Mouse (Mus musculus): ENCODE measurements around the gene Tmem53. TPM values are rescaled to one million over a fixed set of nuclear protein-coding genes. Genes with fewer than 3 reads are reported as not detected.

Tmem53 gene
- polyA plus RNA-seq (2014; fragmentation: Illumina TruSeq; extraction: RNeasy Lipid Tissue Mini Kit (QIAGEN cat#74804); ENCODE audit: insufficient read depth, low read depth, low replicate concordance): 8.9 TPM

GRCm38 (mm10) chr4:117251801-117252316 lies at the start of gene Tmem53, which contains the start of gene Armh1:
Gene Tmem53, plus strand, starts transcription at chr4:117251951.
Gene Armh1, minus strand, starts transcription at chr4:117252125.

Other genes starting within 250 kb of the Tmem53 start
- 11.9 TPM for gene Eif2b3, start 232.5 kb upstream of the Tmem53 start, polyA plus RNA-seq (2014; fragmentation: Illumina TruSeq; extraction: RNeasy Lipid Tissue Mini Kit (QIAGEN cat#74804); ENCODE audit: insufficient read depth, low read depth, low replicate concordance)
- 0.66 TPM for gene Ptch2, start 155.9 kb upstream of the Tmem53 start, polyA plus RNA-seq (2014; fragmentation: Illumina TruSeq; extraction: RNeasy Lipid Tissue Mini Kit (QIAGEN cat#74804); ENCODE audit: insufficient read depth, low read depth, low replicate concordance)
- gene Btbd19, start 126.2 kb upstream of the Tmem53 start, polyA plus RNA-seq (2014; fragmentation: Illumina TruSeq; extraction: RNeasy Lipid Tissue Mini Kit (QIAGEN cat#74804); ENCODE audit: insufficient read depth, low read depth, low replicate concordance): 3.3 TPM
- 36.5 TPM for gene Tctex1d4, start 125.2 kb upstream of the Tmem53 start, polyA plus RNA-seq (2014; fragmentation: Illumina TruSeq; extraction: RNeasy Lipid Tissue Mini Kit (QIAGEN cat#74804); ENCODE audit: insufficient read depth, low read depth, low replicate concordance)
- gene Plk3, start 118.0 kb upstream of the Tmem53 start, polyA plus RNA-seq (2014; fragmentation: Illumina TruSeq; extraction: RNeasy Lipid Tissue Mini Kit (QIAGEN cat#74804); ENCODE audit: insufficient read depth, low read depth, low replicate concordance): 4.8 TPM
- 1,631 TPM for gene Rps8, start 95.7 kb upstream of the Tmem53 start, polyA plus RNA-seq (2014; fragmentation: Illumina TruSeq; extraction: RNeasy Lipid Tissue Mini Kit (QIAGEN cat#74804); ENCODE audit: insufficient read depth, low read depth, low replicate concordance)
- gene Kif2c, start 69.3 kb upstream of the Tmem53 start, polyA plus RNA-seq (2014; fragmentation: Illumina TruSeq; extraction: RNeasy Lipid Tissue Mini Kit (QIAGEN cat#74804); ENCODE audit: insufficient read depth, low read depth, low replicate concordance): 0.31 TPM
- gene Armh1, start 174 bp downstream of the Tmem53 start, polyA plus RNA-seq (2014; fragmentation: Illumina TruSeq; extraction: RNeasy Lipid Tissue Mini Kit (QIAGEN cat#74804); ENCODE audit: insufficient read depth, low read depth, low replicate concordance): 3.1 TPM
- gene Rnf220, start 245.1 kb downstream of the Tmem53 start, polyA plus RNA-seq (2014; fragmentation: Illumina TruSeq; extraction: RNeasy Lipid Tissue Mini Kit (QIAGEN cat#74804); ENCODE audit: insufficient read depth, low read depth, low replicate concordance): 55.2 TPM

Measured in lung, adult 10 weeks (tissue).